Mouse (Mus musculus): Measurements from ENCODE around the gene Acss1. TPM values are rescaled to one million over a fixed set of nuclear protein-coding genes. Genes with fewer than 3 reads are reported as not detected.

Acss1 gene
- polyA plus RNA-seq, 1 experiment from 2014 or later: 15.7 TPM

DNA sequence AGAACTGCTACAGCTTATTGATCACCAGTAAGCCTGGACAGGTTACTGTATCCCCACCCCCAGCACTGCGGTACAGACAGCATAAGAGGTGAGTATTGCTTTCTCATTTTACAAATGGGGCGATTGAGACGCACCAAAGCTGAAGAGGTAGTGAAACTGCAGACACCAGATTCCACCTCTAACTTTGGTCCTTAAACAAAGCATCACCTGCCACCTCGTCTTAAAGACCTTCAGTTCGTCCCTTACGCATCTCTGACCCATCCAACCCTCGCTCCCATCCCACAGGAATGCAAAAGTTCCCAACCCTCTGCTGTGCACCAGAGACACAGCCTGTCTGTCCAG is 1.6 kb downstream of the Acss1 start:
- Histone ChIP-seq H3K27ac (ENCODE audit: low read length) (no peak overlapping the region), H3K4me2 (replicated peaks; ENCODE audit: low read depth, low read length) (peak overlapping the region; percentile 94), H3K4me3 (ENCODE audit: low read length) (peak overlapping the region; percentile 68), H3K36me3 (ENCODE audit: insufficient read depth, low read length) (no peaks in the 10 kb centered on the region), H3K9me3 (ENCODE audit: low read length) (no peaks in the 10 kb centered on the region), H3K27me3 (ENCODE audit: insufficient read depth, low read length) (peaks cover 6% of the 10 kb centered on the region), H3K9ac (replicated peaks; ENCODE audit: low read length) (no peak overlapping the region; the same call in 1 of the 2 replicates), H3K4me1 (ENCODE audit: insufficient read depth, low read length) (peaks cover 12% of the 10 kb centered on the region)
- no peak for ATAC-seq (ENCODE audit: low FRiP score, low TSS enrichment)
- 54% methylated on average over 7 of the region's 7 CpGs for WGBS

DNA sequence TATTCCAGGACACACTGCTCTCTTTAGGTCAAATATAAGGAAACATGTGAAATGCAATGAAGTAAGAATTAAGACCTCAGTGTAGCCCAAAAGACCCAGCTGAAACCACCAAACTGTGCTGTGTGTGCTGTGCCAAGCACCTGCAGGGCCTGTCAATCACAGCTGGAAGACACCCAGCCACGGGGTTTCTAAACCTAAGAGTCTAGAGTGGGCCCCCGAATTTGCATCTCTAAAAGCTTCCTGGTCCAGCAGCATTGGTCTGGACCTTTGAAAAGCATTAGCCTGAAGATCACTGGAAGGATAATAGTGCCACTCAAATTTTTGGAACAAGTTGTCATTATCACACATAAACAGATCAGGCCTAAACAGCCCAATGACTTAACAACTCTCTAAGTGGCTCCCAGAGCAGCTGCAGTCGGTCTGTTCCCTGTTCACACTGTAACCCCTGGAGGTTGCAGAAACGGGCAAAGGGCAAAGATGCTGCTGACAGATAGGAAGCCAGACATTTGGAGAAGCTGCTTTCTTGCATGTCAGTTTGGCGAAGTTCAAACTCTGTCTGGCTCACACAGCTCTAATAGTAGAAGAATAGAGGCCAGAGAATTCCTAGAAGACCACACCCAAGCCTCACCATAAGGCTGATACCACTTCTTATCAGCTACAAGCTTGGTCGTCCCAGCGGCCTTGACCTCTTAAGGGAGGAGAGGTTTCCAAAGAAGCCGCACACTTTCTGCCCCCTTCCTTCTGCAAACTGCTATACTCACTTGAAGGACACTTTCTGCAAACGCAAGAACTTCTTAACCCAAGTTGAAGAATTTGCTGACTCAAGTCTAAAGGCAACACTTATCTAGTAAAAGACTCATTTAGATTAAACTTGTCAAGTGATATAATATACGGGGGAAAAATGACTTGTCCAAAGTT is 2.5 kb downstream of the Acss1 start:
- Histone ChIP-seq H3K9ac (replicated peaks; ENCODE audit: low read length) (no peak overlapping the region), H3K27me3 (ENCODE audit: insufficient read depth, low read length) (peaks cover 6% of the 10 kb centered on the region), H3K4me2 (replicated peaks; ENCODE audit: low read depth, low read length) (no peak overlapping the region), H3K4me3 (ENCODE audit: low read length) (no peak overlapping the region), H3K9me3 (ENCODE audit: low read length) (no peaks in the 10 kb centered on the region), H3K4me1 (ENCODE audit: insufficient read depth, low read length) (peaks cover 12% of the 10 kb centered on the region), H3K36me3 (ENCODE audit: insufficient read depth, low read length) (no peaks in the 10 kb centered on the region), H3K27ac (ENCODE audit: low read length) (no peak overlapping the region)
- 52% methylated on average over 10 of the region's 10 CpGs for WGBS
- no peak for ATAC-seq (ENCODE audit: low FRiP score, low TSS enrichment)

DNA sequence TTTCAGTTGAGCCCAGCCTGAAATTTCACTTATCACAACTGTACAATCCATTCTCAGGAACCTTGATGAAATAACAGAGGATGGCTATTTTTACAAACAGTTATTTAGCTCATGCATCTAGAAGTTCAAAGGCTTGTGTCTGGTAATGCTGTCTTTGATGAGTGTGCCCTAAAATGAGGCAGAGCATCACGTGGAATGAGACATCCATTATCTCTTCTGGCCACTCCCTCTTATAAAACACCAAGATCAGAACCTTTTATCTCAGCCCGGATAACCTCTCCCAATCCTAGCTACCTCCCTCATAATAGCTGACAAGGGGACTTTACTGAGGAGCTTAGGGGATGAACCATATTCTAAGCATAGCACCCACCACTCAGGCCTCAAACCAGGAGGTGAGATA is 3.3 kb downstream of the Acss1 start:
- ATAC-seq (ENCODE audit: low FRiP score, low TSS enrichment): no peak
- H3K27me3 ChIP-seq (ENCODE audit: insufficient read depth, low read length): peaks cover 6% of the 10 kb centered on the region
- H3K4me2 ChIP-seq (replicated peaks; ENCODE audit: low read depth, low read length): no peak overlapping the region
- no peak overlapping the region for H3K9ac ChIP-seq (replicated peaks; ENCODE audit: low read length)
- no peaks in the 10 kb centered on the region for H3K9me3 ChIP-seq (ENCODE audit: low read length)
- peaks cover 12% of the 10 kb centered on the region for H3K4me1 ChIP-seq (ENCODE audit: insufficient read depth, low read length)
- no peaks in the 10 kb centered on the region for H3K36me3 ChIP-seq (ENCODE audit: insufficient read depth, low read length)
- H3K4me3 ChIP-seq (ENCODE audit: low read length): no peak overlapping the region
- H3K27ac ChIP-seq (ENCODE audit: low read length): no peak overlapping the region
- 52% methylated on average over 2 of the region's 2 CpGs for WGBS

DNA sequence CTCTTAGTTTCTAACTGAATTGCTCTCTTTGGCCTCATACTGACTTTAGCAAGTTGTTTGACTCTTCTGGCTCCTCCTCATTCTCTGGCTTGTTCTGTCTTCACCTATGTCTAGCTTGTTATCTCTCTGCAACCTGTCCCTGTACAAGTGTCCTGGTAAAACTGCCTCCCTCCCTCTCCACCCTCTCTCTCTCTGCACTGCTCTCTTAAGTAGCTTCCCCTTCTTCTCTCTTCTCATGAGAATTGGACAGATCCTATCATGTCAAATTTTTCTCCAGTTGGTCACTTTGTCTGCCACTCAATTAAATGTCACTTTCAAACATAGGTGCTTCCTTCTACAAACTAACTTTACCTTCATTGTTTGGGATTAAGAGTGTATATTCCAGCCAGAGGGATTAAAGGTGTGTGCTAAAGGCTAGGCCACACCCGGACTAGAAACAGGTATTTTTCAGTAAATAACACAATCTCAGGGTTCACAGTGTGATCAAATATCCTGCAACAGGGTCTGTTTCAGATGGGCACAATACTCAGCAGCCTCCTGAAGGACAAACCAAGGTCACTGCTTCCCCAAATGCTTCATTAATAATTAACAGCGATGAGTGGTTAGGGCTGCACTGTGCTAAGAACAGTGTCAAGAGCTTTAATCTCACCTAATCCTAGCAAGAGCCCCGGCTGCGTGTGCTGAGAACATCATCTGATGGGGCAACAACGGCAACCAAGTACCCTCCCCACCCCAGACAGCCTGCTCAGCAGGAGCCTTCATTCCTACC is 4.0 kb downstream of the Acss1 start:
- H3K4me2 ChIP-seq (replicated peaks; ENCODE audit: low read depth, low read length): no peak overlapping the region
- H3K9ac ChIP-seq (replicated peaks; ENCODE audit: low read length): no peak overlapping the region
- peaks cover 12% of the 10 kb centered on the region for H3K4me1 ChIP-seq (ENCODE audit: insufficient read depth, low read length)
- H3K36me3 ChIP-seq (ENCODE audit: insufficient read depth, low read length): no peaks in the 10 kb centered on the region
- H3K9me3 ChIP-seq (ENCODE audit: low read length): no peaks in the 10 kb centered on the region
- no peak for ATAC-seq (ENCODE audit: low FRiP score, low TSS enrichment)
- H3K27me3 ChIP-seq (ENCODE audit: insufficient read depth, low read length): peaks cover 6% of the 10 kb centered on the region
- no peak overlapping the region for H3K4me3 ChIP-seq (ENCODE audit: low read length)
- H3K27ac ChIP-seq (ENCODE audit: low read length): no peak overlapping the region
- 73% methylated on average over 5 of the region's 5 CpGs for WGBS

DNA sequence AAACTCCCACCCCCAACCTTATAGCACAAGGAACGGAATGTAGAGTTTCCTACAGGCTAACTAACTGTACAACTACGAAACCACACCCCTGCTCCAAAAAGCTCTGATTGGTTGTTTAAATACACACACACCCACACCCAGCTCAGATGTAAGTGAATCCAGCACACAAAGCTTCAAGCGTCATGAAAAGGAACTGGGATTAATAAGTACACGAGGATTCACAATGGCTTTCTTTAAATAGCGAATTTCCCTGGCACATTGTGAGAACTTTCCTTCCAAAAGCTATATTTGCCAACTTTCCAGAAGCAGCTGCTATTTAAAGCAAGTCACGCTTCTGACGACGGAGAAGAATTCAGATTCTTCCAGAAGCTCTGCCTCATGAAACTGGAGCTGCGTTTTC is 5.0 kb downstream of the Acss1 start:
- no peak for ATAC-seq (ENCODE audit: low FRiP score, low TSS enrichment)
- Histone ChIP-seq H3K36me3 (ENCODE audit: insufficient read depth, low read length) (no peaks in the 10 kb centered on the region), H3K4me3 (ENCODE audit: low read length) (no peak overlapping the region), H3K9me3 (ENCODE audit: low read length) (no peaks in the 10 kb centered on the region), H3K4me2 (replicated peaks; ENCODE audit: low read depth, low read length) (no peak overlapping the region), H3K4me1 (ENCODE audit: insufficient read depth, low read length) (peaks cover 8% of the 10 kb centered on the region), H3K27ac (ENCODE audit: low read length) (no peak overlapping the region), H3K27me3 (ENCODE audit: insufficient read depth, low read length) (peaks cover 6% of the 10 kb centered on the region), H3K9ac (replicated peaks; ENCODE audit: low read length) (no peak overlapping the region)
- 62% methylated on average over 9 of the region's 9 CpGs for WGBS

DNA sequence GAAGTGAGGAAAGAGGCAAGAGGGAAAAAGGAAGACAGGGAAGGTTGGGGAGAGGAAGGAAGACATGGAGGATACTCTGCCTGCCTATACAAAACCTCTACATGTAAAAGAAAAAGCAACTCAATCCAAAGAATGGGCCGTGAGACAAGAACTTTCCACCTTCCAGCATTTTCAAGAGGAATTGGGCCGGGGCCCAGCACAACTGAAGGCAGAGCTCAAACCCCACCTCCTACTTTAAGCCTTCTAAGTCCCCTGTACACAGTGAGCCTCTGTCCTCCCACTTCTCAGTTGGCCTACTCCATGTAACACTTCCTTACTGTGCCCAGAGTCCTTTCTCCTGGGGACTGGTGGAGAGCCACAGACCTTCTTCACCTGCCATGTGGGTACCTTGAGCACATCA is 6.3 kb downstream of the Acss1 start:
- ATAC-seq (ENCODE audit: low FRiP score, low TSS enrichment): no peak
- Histone ChIP-seq H3K27me3 (ENCODE audit: insufficient read depth, low read length) (peaks cover 2% of the 10 kb centered on the region; the same call in 1 of the 2 replicates), H3K9me3 (ENCODE audit: low read length) (no peaks in the 10 kb centered on the region), H3K9ac (replicated peaks; ENCODE audit: low read length) (no peak overlapping the region), H3K4me2 (replicated peaks; ENCODE audit: low read depth, low read length) (no peak overlapping the region), H3K36me3 (ENCODE audit: insufficient read depth, low read length) (no peaks in the 10 kb centered on the region), H3K4me1 (ENCODE audit: insufficient read depth, low read length) (peaks cover 3% of the 10 kb centered on the region; the same call in 1 of the 2 replicates), H3K4me3 (ENCODE audit: low read length) (no peak overlapping the region), H3K27ac (ENCODE audit: low read length) (no peak overlapping the region)
- WGBS: 87% methylated on average over 2 of the region's 2 CpGs

DNA sequence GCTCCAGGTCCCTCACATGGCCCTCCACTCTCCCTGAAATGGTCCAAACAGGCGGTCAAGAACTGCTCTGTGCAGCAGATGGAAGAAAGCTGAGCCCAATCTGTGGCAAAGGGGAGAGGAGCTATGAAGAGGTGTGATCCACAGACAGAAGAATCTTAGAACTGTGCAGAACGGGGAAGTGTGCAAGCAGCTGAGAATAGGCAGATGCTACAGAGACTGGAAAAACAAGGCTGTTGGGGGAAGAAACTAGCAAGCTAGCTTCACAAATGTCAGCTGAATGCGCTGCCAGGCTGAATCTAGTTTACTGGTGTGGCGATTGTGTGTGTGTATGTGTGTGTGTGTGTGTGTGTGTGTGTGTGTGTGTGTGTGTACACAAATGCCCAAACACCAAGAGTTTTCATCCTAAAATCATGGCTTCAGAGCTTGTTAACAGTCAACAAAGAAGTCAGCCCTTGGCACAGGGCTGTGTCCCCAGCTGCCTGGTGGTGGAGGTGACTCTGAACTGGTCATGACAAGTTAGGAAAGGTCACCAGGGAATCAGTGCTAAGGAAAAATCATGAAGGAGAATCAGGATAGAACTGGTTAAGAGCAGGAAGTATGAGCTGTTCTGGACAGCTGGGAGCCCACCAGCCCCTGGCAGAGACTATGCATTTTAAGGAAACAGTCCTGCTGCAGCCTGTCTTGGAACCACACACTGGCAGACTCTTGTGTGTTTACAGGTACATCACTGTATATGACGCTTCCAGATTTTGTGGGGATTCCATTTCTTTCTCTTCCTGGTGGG is 7.4 kb downstream of the Acss1 start:
- Histone ChIP-seq H3K27ac (ENCODE audit: low read length) (peak overlapping the region; percentile 27; the same call in 1 of the 2 replicates), H3K27me3 (ENCODE audit: insufficient read depth, low read length) (peaks cover 2% of the 10 kb centered on the region; the same call in 1 of the 2 replicates), H3K36me3 (ENCODE audit: insufficient read depth, low read length) (no peaks in the 10 kb centered on the region), H3K9ac (replicated peaks; ENCODE audit: low read length) (no peak overlapping the region), H3K4me1 (ENCODE audit: insufficient read depth, low read length) (0 out of 2 replicates have a peak, but pooled peaks cover 3% of the 10 kb centered on the region), H3K9me3 (ENCODE audit: low read length) (no peaks in the 10 kb centered on the region), H3K4me2 (replicated peaks; ENCODE audit: low read depth, low read length) (no peak overlapping the region), H3K4me3 (ENCODE audit: low read length) (no peak overlapping the region)
- 71% methylated on average over 5 of the region's 5 CpGs for WGBS
- peak; percentile 52; the same call in 1 of the 2 replicates for ATAC-seq (ENCODE audit: low FRiP score, low TSS enrichment)

DNA sequence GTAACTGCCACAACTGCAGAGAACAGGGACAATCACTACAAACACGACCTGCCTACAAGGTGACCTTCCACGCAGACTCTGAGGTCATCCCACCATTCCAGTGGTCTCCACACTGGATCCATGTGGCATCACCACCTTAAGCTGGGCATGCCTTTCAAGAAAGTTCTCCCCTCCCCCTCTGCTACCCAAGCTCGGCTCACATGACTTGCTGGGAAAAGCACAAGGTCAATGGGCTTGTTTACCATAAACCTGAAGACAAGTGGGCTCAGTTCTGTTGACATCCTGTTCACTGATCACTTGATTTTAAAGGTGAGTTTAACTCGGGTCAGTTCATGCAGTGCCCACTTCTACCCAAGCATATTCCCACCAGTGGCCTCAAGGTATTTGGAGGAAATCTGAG is 8.3 kb downstream of the Acss1 start:
- no peaks in the 10 kb centered on the region for H3K9me3 ChIP-seq (ENCODE audit: low read length)
- H3K27me3 ChIP-seq (ENCODE audit: insufficient read depth, low read length): 0 out of 2 replicates have a peak, but pooled peaks cover 2% of the 10 kb centered on the region
- H3K27ac ChIP-seq (ENCODE audit: low read length): peak overlapping the region; percentile 27; the same call in 1 of the 2 replicates
- ATAC-seq (ENCODE audit: low FRiP score, low TSS enrichment): no peak
- H3K9ac ChIP-seq (replicated peaks; ENCODE audit: low read length): no peak overlapping the region
- WGBS: 47% methylated on average over 4 of the region's 4 CpGs
- no peak overlapping the region for H3K4me3 ChIP-seq (ENCODE audit: low read length)
- no peak overlapping the region for H3K4me2 ChIP-seq (replicated peaks; ENCODE audit: low read depth, low read length)
- 0 out of 2 replicates have a peak, but pooled peaks cover 3% of the 10 kb centered on the region for H3K4me1 ChIP-seq (ENCODE audit: insufficient read depth, low read length)
- no peaks in the 10 kb centered on the region for H3K36me3 ChIP-seq (ENCODE audit: insufficient read depth, low read length)

DNA sequence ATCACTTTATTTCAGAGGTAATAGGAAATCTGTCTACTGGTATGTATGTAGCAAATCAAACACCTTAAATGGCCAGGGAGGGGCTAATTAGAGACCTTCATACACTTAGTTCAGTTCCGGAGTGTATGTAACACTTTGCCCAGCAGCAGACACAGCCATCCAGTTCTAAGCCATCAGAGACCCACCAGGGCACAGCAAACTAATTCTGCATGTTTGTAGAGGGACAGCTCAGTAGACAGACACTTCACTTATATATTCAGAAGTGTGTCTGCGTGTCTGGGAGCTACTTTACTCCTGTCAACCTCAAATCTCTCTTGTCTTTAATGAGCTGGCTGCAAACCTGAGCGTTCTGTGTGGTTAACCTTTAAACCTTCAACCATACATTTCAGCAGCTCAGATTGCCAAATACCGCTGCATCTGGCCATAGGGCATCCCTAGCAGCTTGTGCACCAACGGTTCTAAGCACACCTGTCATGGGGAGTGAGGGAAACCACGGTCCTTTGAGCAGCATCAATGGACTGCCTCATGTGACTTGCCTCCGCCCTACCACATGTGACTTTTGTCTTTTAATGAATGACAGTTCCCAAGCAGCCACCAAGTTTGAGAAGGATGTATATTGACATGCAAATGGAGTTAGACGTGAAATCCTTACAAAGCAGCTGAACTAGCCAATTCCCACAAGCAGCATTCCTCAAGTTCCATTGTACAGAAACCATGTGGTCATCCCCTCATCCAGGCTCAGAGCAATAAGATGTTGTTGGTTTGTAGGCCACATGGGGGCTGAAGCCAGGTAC is 11.1 kb downstream of the Acss1 start:
- peak; percentile 62; the same call in 1 of the 2 replicates for ATAC-seq (ENCODE audit: low FRiP score, low TSS enrichment)
- WGBS: 43% methylated on average over 8 of the region's 8 CpGs
- no peaks in the 10 kb centered on the region for H3K4me1 ChIP-seq (ENCODE audit: insufficient read depth, low read length)
- no peak overlapping the region for H3K4me3 ChIP-seq (ENCODE audit: low read length)
- H3K4me2 ChIP-seq (replicated peaks; ENCODE audit: low read depth, low read length): no peak overlapping the region; the same call in 1 of the 2 replicates
- H3K27me3 ChIP-seq (ENCODE audit: insufficient read depth, low read length): no peaks in the 10 kb centered on the region
- no peak overlapping the region for H3K9ac ChIP-seq (replicated peaks; ENCODE audit: low read length)
- H3K36me3 ChIP-seq (ENCODE audit: insufficient read depth, low read length): no peaks in the 10 kb centered on the region
- H3K9me3 ChIP-seq (ENCODE audit: low read length): no peaks in the 10 kb centered on the region
- H3K27ac ChIP-seq (ENCODE audit: low read length): peak overlapping the region; percentile 43; the same call in 1 of the 2 replicates
